Mouse (Mus musculus) stomach, postnatal 0 days (tissue): Measurements from ENCODE around the gene Map3k14.

Source experiments
- CTCF ChIP-seq: IDR thresholded peaks from 2 replicates; pipeline ENCODE4 v1.5.1; 2016; ENCODE audit warnings: antibody characterized with exemption, low read depth, mild to moderate bottlenecking, moderate library complexity
- EP300 ChIP-seq: optimal IDR thresholded peaks from 2 replicates; pipeline ENCODE3; 2016; ENCODE audit warnings: antibody characterized with exemption

DNA sequence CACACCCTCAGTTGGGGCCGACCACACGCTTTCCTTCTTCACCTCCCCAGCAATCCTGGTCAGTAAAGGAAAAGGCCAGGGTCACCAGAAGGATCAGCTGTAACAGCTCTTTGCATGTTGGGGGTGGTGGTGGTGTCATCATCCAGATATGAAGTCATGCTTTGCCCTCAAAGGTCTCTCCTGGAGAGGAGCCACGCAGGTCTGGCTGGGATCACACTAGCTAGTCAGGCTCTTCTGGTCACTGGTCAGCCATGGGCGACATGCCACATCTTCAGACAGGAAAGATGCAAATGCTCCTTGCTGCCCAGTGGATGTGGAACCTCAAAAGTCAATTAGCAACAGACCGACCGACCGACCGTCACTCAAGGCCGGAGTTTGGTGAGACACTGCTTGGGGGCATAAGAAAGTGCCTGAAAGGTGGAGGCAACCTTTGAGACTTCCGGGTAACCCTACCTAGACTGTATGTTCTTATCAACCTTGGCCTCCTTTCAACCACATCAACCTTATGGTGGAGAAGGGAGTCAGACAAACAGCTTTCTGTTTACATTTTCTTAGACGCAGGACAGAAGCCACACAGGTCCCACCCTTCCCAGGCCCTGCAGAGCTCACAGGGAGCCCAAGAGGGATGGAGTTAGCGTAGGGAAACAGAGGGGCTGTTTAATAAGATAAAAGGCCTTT is 6.6 kb downstream of the Map3k14 start:
- TF ChIP-seq CTCF: no peak
- TF ChIP-seq EP300: no peak
